Mouse (Mus musculus) granulocyte monocyte progenitor cell, adult 5-6 weeks (primary cell): ENCODE data around the gene Dmac2. TPM values are rescaled to one million over a fixed set of nuclear protein-coding genes. Genes with fewer than 3 reads are reported as not detected.

Experiments used
- ATAC-seq: replicated peaks from 2 replicates; pipeline ENCODE4 v1.8.0; 2016; ENCODE audit warnings: mild to moderate bottlenecking, moderate TSS enrichment, inconsistent platforms; ENCODE audit not compliant: poor library complexity, severe bottlenecking
- total RNA-seq, 2 experiments: library from RNA; stranded (forward) in 1 of 2; stranded (reverse) in 1 of 2; fragments of 200-712, 200-1000 nt in 1 of 2; fragments of >200 nt in 1 of 2; fragmentation: Nextera tagmentation in 1 of 2; gene quantifications; 2 replicates each; pipeline ENCODE4 v1.2.3; 2014 to 2017

Gene Dmac2
- total RNA-seq, 2 experiments from 2014 or later, result 39.0 to 41.9 TPM

DNA sequence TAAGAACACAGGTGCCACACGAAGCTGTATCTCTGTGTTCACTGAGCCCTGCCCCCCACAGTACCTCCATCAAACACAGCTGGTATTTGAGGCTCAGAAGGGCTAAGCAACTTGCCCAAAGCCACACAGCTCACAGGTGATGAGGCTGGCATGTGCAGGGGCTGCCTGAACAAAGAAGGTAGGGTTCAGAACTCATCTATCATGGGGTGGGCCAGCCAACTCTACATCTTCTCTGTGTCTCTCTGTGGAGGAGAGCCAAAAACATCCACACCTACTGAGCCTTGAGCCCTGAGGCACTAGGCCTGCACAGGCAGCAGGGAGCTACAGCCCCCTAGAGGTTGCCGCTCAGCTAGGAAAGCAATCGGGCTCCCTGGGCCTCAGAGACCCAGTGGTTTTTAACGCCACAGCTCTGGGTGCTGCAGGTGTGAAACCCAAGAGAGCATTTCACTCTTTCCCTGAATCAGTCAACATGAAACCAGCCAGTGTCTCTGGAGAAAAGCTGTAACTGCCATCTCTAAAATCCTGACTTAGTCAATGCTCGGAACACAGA is 28.4 kb downstream of the Dmac2 start:
- no peak for ATAC-seq

DNA sequence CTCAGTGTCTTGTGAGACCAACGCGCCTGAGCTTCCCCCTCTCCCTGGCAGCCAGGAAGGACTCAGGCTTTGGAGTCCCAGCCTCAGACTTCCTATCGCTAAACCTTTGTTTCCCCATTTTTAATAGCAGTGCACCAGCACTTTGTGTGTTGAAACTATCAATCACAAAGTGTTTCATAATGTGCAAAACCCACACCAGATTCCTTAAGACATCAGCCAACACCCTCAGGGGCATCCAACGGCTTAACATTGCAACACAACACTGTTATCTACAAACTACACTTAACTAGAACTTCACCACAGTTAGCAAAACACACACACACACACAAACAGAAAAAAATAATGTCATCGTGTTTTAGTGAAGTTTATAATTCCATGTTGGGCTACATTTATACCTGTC is 30.6 kb downstream of the Dmac2 start:
- peak; percentile 61 for ATAC-seq

- ATAC-seq, result peak; percentile 62
These were observed 32.1 kb downstream of the Dmac2 start for GRCm38 (mm10) chr7:25651281-25651680.

GRCm38 (mm10) chr7:25652244-25652759 is 33.1 kb downstream of the Dmac2 start:
- 0 out of 2 replicates have a peak, but pooled peaks have one; percentile 14 for ATAC-seq

GRCm38 (mm10) chr7:25655601-25656428 is 36.6 kb downstream of the Dmac2 start:
- no peak for ATAC-seq

- no peak for ATAC-seq
These were observed 38.6 kb downstream of the Dmac2 start for GRCm38 (mm10) chr7:25657785-25658184.

DNA sequence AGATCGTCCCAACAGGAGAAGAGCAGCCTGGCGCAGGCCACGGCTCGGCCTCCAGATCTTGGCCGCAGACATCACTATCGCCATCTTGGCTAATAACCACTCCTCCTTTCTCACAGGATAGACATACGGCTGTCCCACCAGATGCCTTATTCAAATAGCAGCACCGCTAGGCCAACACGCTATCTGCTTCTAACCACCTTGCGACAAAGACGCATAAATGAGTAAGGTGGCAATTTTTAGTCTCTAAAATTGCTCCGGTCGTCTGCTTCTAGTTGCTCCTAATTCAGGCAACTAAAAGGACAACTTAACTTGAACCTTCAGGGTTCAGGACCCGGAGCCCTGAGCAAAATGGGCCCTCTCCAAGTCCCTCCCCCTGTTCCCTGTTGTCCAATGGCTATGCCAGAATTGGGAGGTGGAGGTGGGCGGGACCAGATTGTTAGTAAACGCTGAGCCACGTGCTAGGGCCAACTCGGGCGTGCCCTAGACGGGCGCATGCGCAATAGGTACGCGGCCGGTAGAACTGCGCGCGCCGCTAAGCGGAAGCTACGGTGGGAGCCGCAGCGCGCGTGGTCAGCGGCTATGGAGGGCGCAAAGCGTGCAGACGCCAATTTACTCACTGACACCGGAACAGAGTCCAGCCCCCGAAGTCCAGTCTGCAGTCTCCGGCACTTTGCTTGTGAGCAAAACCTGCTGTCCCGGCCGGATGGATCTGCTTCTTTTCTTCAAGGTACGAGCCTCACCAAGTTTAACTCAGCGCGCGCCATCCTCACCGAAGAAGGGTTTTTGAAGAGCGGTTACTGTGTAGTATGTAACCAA is 39.7 kb downstream of the Dmac2 start, which contains the start of the genes Bckdha and Exosc5:
Bckdha (minus strand) TSS at position 325 of the 816 bp plus-strand sequence.
Exosc5 (plus strand) TSS at position 508 of the 816 bp plus-strand sequence.
- peak; percentile 94 for ATAC-seq

- no peak for ATAC-seq
These were observed 47.2 kb downstream of the Dmac2 start for GRCm38 (mm10) chr7:25666381-25666780.

GRCm38 (mm10) chr7:25669158-25669557 is 49.9 kb downstream of the Dmac2 start:
- no peak for ATAC-seq

GRCm38 (mm10) chr7:25669631-25670030 is 50.4 kb downstream of the Dmac2 start:
- ATAC-seq, result no peak

DNA sequence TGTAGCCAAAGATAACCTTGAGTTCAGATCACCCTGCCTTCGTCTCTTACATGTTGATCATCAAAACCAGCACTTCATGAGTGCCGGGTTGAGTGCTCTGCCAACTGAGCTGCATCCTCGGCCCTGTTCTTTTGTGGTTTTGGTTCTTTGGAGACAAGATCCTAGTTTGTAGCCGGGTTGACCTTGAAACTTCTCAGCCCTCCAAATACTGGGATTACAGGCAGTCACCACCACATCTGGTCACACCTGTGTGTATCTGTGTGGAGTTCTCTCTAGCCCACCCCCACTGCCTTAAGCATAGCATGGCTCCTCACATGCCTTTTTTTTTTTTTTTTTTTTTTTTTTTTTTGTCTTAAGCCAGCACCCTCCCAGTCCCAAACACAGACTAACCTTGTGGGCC is 50.9 kb downstream of the Dmac2 start:
- ATAC-seq, result no peak

GRCm38 (mm10) chr7:25671686-25672085 is 52.5 kb downstream of the Dmac2 start:
- no peak for ATAC-seq

DNA sequence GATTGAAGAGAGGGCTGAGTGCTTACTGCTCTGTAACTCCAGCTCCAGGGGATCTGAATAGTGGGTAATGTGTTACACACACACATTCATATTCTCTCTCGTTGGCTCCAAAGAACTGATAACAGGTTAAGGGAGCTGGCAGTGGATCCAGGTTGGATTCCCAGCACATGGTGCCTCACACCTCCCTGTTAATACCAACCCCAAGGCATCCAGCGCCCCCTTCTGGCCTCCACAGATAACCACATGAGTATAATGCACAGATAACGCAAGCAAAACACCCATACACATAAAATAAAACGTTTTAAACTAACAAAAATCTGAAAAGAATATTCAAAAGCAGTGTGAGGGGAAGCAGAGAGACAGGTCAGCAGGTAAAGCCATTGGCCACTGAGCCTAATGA is 53.2 kb downstream of the Dmac2 start:
- no peak for ATAC-seq

DNA sequence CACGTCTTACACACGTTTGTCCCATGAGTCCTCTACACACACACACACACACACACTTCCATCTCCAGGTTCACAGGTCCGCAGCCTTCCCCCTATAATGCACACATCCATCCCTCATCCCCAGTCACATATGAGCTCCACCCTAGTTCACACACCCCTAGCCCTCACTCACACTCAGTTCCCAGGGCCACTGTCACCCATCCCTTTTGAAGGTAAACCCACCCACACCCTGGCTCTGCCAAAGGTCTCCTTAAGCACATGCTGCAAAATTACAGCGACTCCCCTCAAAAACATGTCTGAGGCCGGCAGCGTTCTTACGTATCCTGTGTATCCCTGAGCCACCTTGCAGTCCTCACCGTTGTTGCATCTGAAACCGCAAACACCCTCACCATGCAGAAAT is 55.1 kb downstream of the Dmac2 start:
- peak; percentile 21 for ATAC-seq

DNA sequence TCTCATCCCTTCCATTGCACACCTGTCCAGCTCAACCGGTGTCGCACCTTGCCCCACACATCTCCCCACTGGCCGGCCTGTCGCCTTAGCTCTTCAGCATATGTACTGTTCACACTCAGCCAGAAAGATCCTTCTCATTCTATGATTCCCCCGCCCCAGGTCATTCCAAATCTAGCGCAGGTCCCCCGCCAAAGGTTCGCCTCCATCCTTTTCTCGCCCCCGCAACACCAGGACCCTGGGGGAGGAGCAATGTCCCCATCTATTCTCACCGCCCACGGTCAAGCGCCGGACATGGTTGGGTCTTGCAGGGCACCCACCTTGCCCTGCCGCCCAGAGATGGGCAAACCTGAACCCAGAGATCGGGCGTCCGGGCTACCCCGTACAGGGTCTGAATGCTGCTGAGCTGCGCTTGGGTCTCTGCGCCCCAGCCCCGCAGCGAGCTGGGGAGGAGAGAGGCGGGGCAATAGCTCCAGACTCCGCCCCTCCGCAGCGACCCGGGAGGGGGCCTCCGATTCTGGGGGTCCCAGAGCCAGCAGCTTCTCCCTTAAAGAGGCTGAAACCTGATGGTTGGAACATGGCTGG is 55.6 kb downstream of the Dmac2 start, which contains the start of gene Tmem91:
Tmem91 (minus strand) TSS at position 448 of the 582 bp plus-strand sequence.
- peak; percentile 22 for ATAC-seq

Other genes with a start within 250 kb of the Dmac2 start
- gene Cnfn, start 249.7 kb upstream of the Dmac2 start, total RNA-seq (2014; fragmentation: Nextera tagmentation), result not detected in 2 replicates
- not detected in 2 replicates for gene Cnfn, start 249.7 kb upstream of the Dmac2 start, total RNA-seq (2017)
- 10.7 and 27.1 TPM in 2 replicates for gene Lipe, start 220.7 kb upstream of the Dmac2 start, total RNA-seq (2014; fragmentation: Nextera tagmentation)
- 6.1 and 6.2 TPM in 2 replicates for gene Lipe, start 220.7 kb upstream of the Dmac2 start, total RNA-seq (2017)
- not detected in 2 replicates for gene Cxcl17, start 206.5 kb upstream of the Dmac2 start, total RNA-seq (2014; fragmentation: Nextera tagmentation)
- not detected in 2 replicates for gene Cxcl17, start 206.5 kb upstream of the Dmac2 start, total RNA-seq (2017)
- gene Ceacam1, start 141.8 kb upstream of the Dmac2 start, total RNA-seq (2014; fragmentation: Nextera tagmentation), result 30.3 and 43.8 TPM in 2 replicates
- 15.8 and 18.5 TPM in 2 replicates for gene Ceacam1, start 141.8 kb upstream of the Dmac2 start, total RNA-seq (2017)
- not detected in 2 replicates for gene Ceacam2, start 79.6 kb upstream of the Dmac2 start, total RNA-seq (2014; fragmentation: Nextera tagmentation)
- not detected in 2 replicates for gene Ceacam2, start 79.6 kb upstream of the Dmac2 start, total RNA-seq (2017)
- gene Erich4, start 3.5 kb upstream of the Dmac2 start, total RNA-seq (2014; fragmentation: Nextera tagmentation), result not detected in 2 replicates
- gene Erich4, start 3.5 kb upstream of the Dmac2 start, total RNA-seq (2017), result not detected in 2 replicates
- gene B3gnt8, start 7.2 kb downstream of the Dmac2 start, total RNA-seq (2014; fragmentation: Nextera tagmentation), result 18.7 and 26.1 TPM in 2 replicates
- 14.6 and 22.9 TPM in 2 replicates for gene B3gnt8, start 7.2 kb downstream of the Dmac2 start, total RNA-seq (2017)
- gene Bckdha, start 39.6 kb downstream of the Dmac2 start, total RNA-seq (2014; fragmentation: Nextera tagmentation), result 42.3 and 76.3 TPM in 2 replicates
- gene Bckdha, start 39.6 kb downstream of the Dmac2 start, total RNA-seq (2017), result 59.8 and 64.6 TPM in 2 replicates
- 84.1 and 154 TPM in 2 replicates for gene Exosc5, start 39.8 kb downstream of the Dmac2 start, total RNA-seq (2014; fragmentation: Nextera tagmentation)
- gene Exosc5, start 39.8 kb downstream of the Dmac2 start, total RNA-seq (2017), result 73.1 and 81.3 TPM in 2 replicates
- gene Tmem91, start 55.8 kb downstream of the Dmac2 start, total RNA-seq (2014; fragmentation: Nextera tagmentation), result 0.75 and 1.5 TPM in 2 replicates
- not detected in 2 replicates for gene Tmem91, start 55.8 kb downstream of the Dmac2 start, total RNA-seq (2017)
- gene B9d2, start 61.4 kb downstream of the Dmac2 start, total RNA-seq (2014; fragmentation: Nextera tagmentation), result 49.7 and 53.8 TPM in 2 replicates
- 31.0 and 49.9 TPM in 2 replicates for gene B9d2, start 61.4 kb downstream of the Dmac2 start, total RNA-seq (2017)
- 261 and 291 TPM in 2 replicates for gene Tgfb1, start 67.6 kb downstream of the Dmac2 start, total RNA-seq (2014; fragmentation: Nextera tagmentation)
- gene Tgfb1, start 67.6 kb downstream of the Dmac2 start, total RNA-seq (2017), result 26.4 and 34.3 TPM in 2 replicates
- gene Ccdc97, start 99.7 kb downstream of the Dmac2 start, total RNA-seq (2014; fragmentation: Nextera tagmentation), result 35.6 and 51.7 TPM in 2 replicates
- 8.9 and 14.8 TPM in 2 replicates for gene Ccdc97, start 99.7 kb downstream of the Dmac2 start, total RNA-seq (2017)
- gene Hnrnpul1, start 135.3 kb downstream of the Dmac2 start, total RNA-seq (2014; fragmentation: Nextera tagmentation), result 146 and 152 TPM in 2 replicates
- gene Hnrnpul1, start 135.3 kb downstream of the Dmac2 start, total RNA-seq (2017), result 146 and 175 TPM in 2 replicates
- 1.0 and 4.0 TPM in 2 replicates for gene Axl, start 169.3 kb downstream of the Dmac2 start, total RNA-seq (2014; fragmentation: Nextera tagmentation)
- gene Axl, start 169.3 kb downstream of the Dmac2 start, total RNA-seq (2017), result 0.43 and 5.5 TPM in 2 replicates
- not detected in 2 replicates for gene Cyp2s1, start 197.5 kb downstream of the Dmac2 start, total RNA-seq (2014; fragmentation: Nextera tagmentation)
- not detected in 2 replicates for gene Cyp2s1, start 197.5 kb downstream of the Dmac2 start, total RNA-seq (2017)